Mouse (Mus musculus): ENCODE results near the gene Teddm1b. TPM values are rescaled to one million over a fixed set of nuclear protein-coding genes. Genes with fewer than 3 reads are reported as not detected.

The Teddm1b gene
- polyA plus RNA-seq, 1 experiment from 2014 or later: 0.06 TPM

GRCm38 (mm10) chr1:153904236-153904635 lies 30.1 kb downstream of the Teddm1b start:
- H3K27ac ChIP-seq (replicated peaks): no peak overlapping the region
- H3K9me3 ChIP-seq (replicated peaks): no peaks in the 10 kb centered on the region
- H3K4me1 ChIP-seq (replicated peaks): peaks cover 38% of the 10 kb centered on the region
- peaks cover 68% of the 10 kb centered on the region for H3K36me3 ChIP-seq (replicated peaks)
- H3K4me3 ChIP-seq (replicated peaks): no peak overlapping the region
- ATAC-seq (ENCODE audit: insufficient read depth): no peak
- H3K4me2 ChIP-seq: no peak overlapping the region
- no peak overlapping the region for H3K9ac ChIP-seq
- 95% methylated on average over 14 of the region's 14 CpGs for WGBS (ENCODE audit: insufficient replicate concordance)
- H3K27me3 ChIP-seq: no peaks in the 10 kb centered on the region

GRCm38 (mm10) chr1:153905884-153906283 lies 31.7 kb downstream of the Teddm1b start:
- no peak for ATAC-seq (ENCODE audit: insufficient read depth)
- Histone ChIP-seq H3K9me3 (replicated peaks) (no peaks in the 10 kb centered on the region), H3K4me3 (replicated peaks) (no peak overlapping the region), H3K27me3 (no peaks in the 10 kb centered on the region), H3K36me3 (replicated peaks) (peaks cover 84% of the 10 kb centered on the region), H3K9ac (no peak overlapping the region), H3K27ac (replicated peaks) (no peak overlapping the region), H3K4me1 (replicated peaks) (peaks cover 50% of the 10 kb centered on the region), H3K4me2 (no peak overlapping the region)
- 90% methylated on average over 3 of the region's 3 CpGs for WGBS (ENCODE audit: insufficient replicate concordance)

GRCm38 (mm10) chr1:153908208-153908607 lies 34.1 kb downstream of the Teddm1b start:
- no peak overlapping the region for H3K9ac ChIP-seq
- peaks cover 32% of the 10 kb centered on the region for H3K4me1 ChIP-seq (replicated peaks)
- no peak overlapping the region for H3K4me2 ChIP-seq
- WGBS (ENCODE audit: insufficient replicate concordance): 77% methylated on average over 6 of the region's 6 CpGs
- no peaks in the 10 kb centered on the region for H3K27me3 ChIP-seq
- peaks cover 77% of the 10 kb centered on the region for H3K36me3 ChIP-seq (replicated peaks)
- no peak overlapping the region for H3K4me3 ChIP-seq (replicated peaks)
- no peaks in the 10 kb centered on the region for H3K9me3 ChIP-seq (replicated peaks)
- no peak overlapping the region for H3K27ac ChIP-seq (replicated peaks)
- no peak for ATAC-seq (ENCODE audit: insufficient read depth)

GRCm38 (mm10) chr1:153908741-153909140 lies 34.6 kb downstream of the Teddm1b start:
- no peaks in the 10 kb centered on the region for H3K9me3 ChIP-seq (replicated peaks)
- peaks cover 32% of the 10 kb centered on the region for H3K4me1 ChIP-seq (replicated peaks)
- no peak for ATAC-seq (ENCODE audit: insufficient read depth)
- H3K27ac ChIP-seq (replicated peaks): no peak overlapping the region
- no peak overlapping the region for H3K4me2 ChIP-seq
- H3K9ac ChIP-seq: no peak overlapping the region
- WGBS (ENCODE audit: insufficient replicate concordance): 82% methylated on average over 4 of the region's 4 CpGs
- no peak overlapping the region for H3K4me3 ChIP-seq (replicated peaks)
- peaks cover 72% of the 10 kb centered on the region for H3K36me3 ChIP-seq (replicated peaks)
- H3K27me3 ChIP-seq: no peaks in the 10 kb centered on the region

- Histone ChIP-seq H3K9me3 (replicated peaks) (no peaks in the 10 kb centered on the region), H3K36me3 (replicated peaks) (peaks cover 65% of the 10 kb centered on the region), H3K4me3 (replicated peaks) (no peak overlapping the region), H3K27ac (replicated peaks) (peak overlapping the region; percentile 42), H3K9ac (no peak overlapping the region), H3K4me2 (no peak overlapping the region; the same call in 1 of the 2 replicates), H3K4me1 (replicated peaks) (peaks cover 32% of the 10 kb centered on the region), H3K27me3 (no peaks in the 10 kb centered on the region)
- 47% methylated on average over 10 of the region's 10 CpGs for WGBS (ENCODE audit: insufficient replicate concordance)
- peak; percentile 6; the same call in 1 of the 2 replicates for ATAC-seq (ENCODE audit: insufficient read depth)
These were observed 35.2 kb downstream of the Teddm1b start for GRCm38 (mm10) chr1:153909213-153909962.

- H3K4me1 ChIP-seq (replicated peaks): peaks cover 32% of the 10 kb centered on the region
- ATAC-seq (ENCODE audit: insufficient read depth): peak; percentile 79
- H3K27ac ChIP-seq (replicated peaks): peak overlapping the region; percentile 42
- H3K9me3 ChIP-seq (replicated peaks): no peaks in the 10 kb centered on the region
- no peak overlapping the region for H3K4me3 ChIP-seq (replicated peaks)
- no peak overlapping the region; the same call in 1 of the 2 replicates for H3K4me2 ChIP-seq
- no peak overlapping the region for H3K9ac ChIP-seq
- H3K36me3 ChIP-seq (replicated peaks): peaks cover 60% of the 10 kb centered on the region
- H3K27me3 ChIP-seq: no peaks in the 10 kb centered on the region
- WGBS (ENCODE audit: insufficient replicate concordance): 62% methylated on average over 9 of the region's 9 CpGs
These were observed 35.8 kb downstream of the Teddm1b start for GRCm38 (mm10) chr1:153909963-153910291.

GRCm38 (mm10) chr1:153910423-153910822 lies 36.3 kb downstream of the Teddm1b start:
- H3K27me3 ChIP-seq: no peaks in the 10 kb centered on the region
- peak overlapping the region; percentile 42 for H3K27ac ChIP-seq (replicated peaks)
- H3K4me2 ChIP-seq: no peak overlapping the region
- no peak overlapping the region for H3K9ac ChIP-seq
- H3K4me1 ChIP-seq (replicated peaks): peaks cover 32% of the 10 kb centered on the region
- no peak overlapping the region for H3K4me3 ChIP-seq (replicated peaks)
- WGBS (ENCODE audit: insufficient replicate concordance): 64% methylated on average over 5 of the region's 5 CpGs
- no peaks in the 10 kb centered on the region for H3K9me3 ChIP-seq (replicated peaks)
- ATAC-seq (ENCODE audit: insufficient read depth): no peak
- H3K36me3 ChIP-seq (replicated peaks): peaks cover 55% of the 10 kb centered on the region

GRCm38 (mm10) chr1:153911276-153911795 lies 37.2 kb downstream of the Teddm1b start:
- no peaks in the 10 kb centered on the region for H3K27me3 ChIP-seq
- H3K4me2 ChIP-seq: no peak overlapping the region
- no peak overlapping the region for H3K4me3 ChIP-seq (replicated peaks)
- no peak overlapping the region for H3K9ac ChIP-seq
- ATAC-seq (ENCODE audit: insufficient read depth): no peak
- H3K4me1 ChIP-seq (replicated peaks): peaks cover 32% of the 10 kb centered on the region
- H3K36me3 ChIP-seq (replicated peaks): peaks cover 46% of the 10 kb centered on the region
- no peaks in the 10 kb centered on the region for H3K9me3 ChIP-seq (replicated peaks)
- WGBS (ENCODE audit: insufficient replicate concordance): 83% methylated on average over 6 of the region's 6 CpGs
- H3K27ac ChIP-seq (replicated peaks): no peak overlapping the region

GRCm38 (mm10) chr1:153913869-153914268 lies 39.7 kb downstream of the Teddm1b start:
- Histone ChIP-seq H3K9ac (no peak overlapping the region), H3K36me3 (replicated peaks) (peaks cover 21% of the 10 kb centered on the region), H3K4me3 (replicated peaks) (no peak overlapping the region), H3K4me2 (no peak overlapping the region), H3K4me1 (replicated peaks) (peaks cover 24% of the 10 kb centered on the region), H3K27ac (replicated peaks) (no peak overlapping the region), H3K27me3 (no peaks in the 10 kb centered on the region), H3K9me3 (replicated peaks) (no peaks in the 10 kb centered on the region)
- 54% methylated on average over 3 of the region's 3 CpGs for WGBS (ENCODE audit: insufficient replicate concordance)
- no peak for ATAC-seq (ENCODE audit: insufficient read depth)

- Histone ChIP-seq H3K27me3 (no peaks in the 10 kb centered on the region), H3K9ac (no peak overlapping the region), H3K4me2 (no peak overlapping the region), H3K4me3 (replicated peaks) (no peak overlapping the region), H3K36me3 (replicated peaks) (no peaks in the 10 kb centered on the region), H3K9me3 (replicated peaks) (no peaks in the 10 kb centered on the region), H3K4me1 (replicated peaks) (no peaks in the 10 kb centered on the region), H3K27ac (replicated peaks) (no peak overlapping the region)
- no peak for ATAC-seq (ENCODE audit: insufficient read depth)
- 74% methylated on average over 3 of the region's 3 CpGs for WGBS (ENCODE audit: insufficient replicate concordance)
These were observed 44.5 kb downstream of the Teddm1b start for GRCm38 (mm10) chr1:153918521-153919206.

GRCm38 (mm10) chr1:153921642-153922041 lies 47.5 kb downstream of the Teddm1b start:
- H3K27me3 ChIP-seq: no peaks in the 10 kb centered on the region
- no peaks in the 10 kb centered on the region for H3K4me1 ChIP-seq (replicated peaks)
- no peak overlapping the region for H3K9ac ChIP-seq
- H3K36me3 ChIP-seq (replicated peaks): no peaks in the 10 kb centered on the region
- no peak overlapping the region for H3K27ac ChIP-seq (replicated peaks)
- 63% methylated on average over 3 of the region's 3 CpGs for WGBS (ENCODE audit: insufficient replicate concordance)
- ATAC-seq (ENCODE audit: insufficient read depth): no peak
- no peak overlapping the region for H3K4me3 ChIP-seq (replicated peaks)
- no peaks in the 10 kb centered on the region for H3K9me3 ChIP-seq (replicated peaks)
- no peak overlapping the region for H3K4me2 ChIP-seq

Measured in liver, embryonic 15.5 days (tissue).